Mouse (Mus musculus): ENCODE results near the gene P3h3. TPM values are rescaled to one million over a fixed set of nuclear protein-coding genes. Genes with fewer than 3 reads are reported as not detected.

P3h3 gene
- polyA plus RNA-seq, 1 experiment: 8.7 TPM

- H3K27ac ChIP-seq (ENCODE audit: insufficient read depth, low read depth, low read length): no peak overlapping the region
Measured at GRCm38 (mm10) chr6:124885956-124886381, 28.4 kb upstream of the P3h3 start.

GRCm38 (mm10) chr6:124884714-124885500 lies 27.4 kb upstream of the P3h3 start:
- H3K4me1 ChIP-seq (ENCODE audit: control insufficient read depth, insufficient read depth, insufficient read length, low read length): no peaks in the 10 kb centered on the region
- TF ChIP-seq CTCF (IDR thresholded peaks at IDR 0.05; ENCODE audit: extremely low read depth, insufficient read length, insufficient replicate concordance, low read depth, low read length) (no peak), POLR2A (IDR thresholded peaks at IDR 0.05; ENCODE audit: low read depth, low read length) (no peak)
- H3K4me3 ChIP-seq (ENCODE audit: low read depth, low read length): no peak overlapping the region

More at GRCm38 (mm10) chr6:124885956-124886381, 28.4 kb upstream of the P3h3 start:
- TF ChIP-seq POLR2A (IDR thresholded peaks at IDR 0.05; ENCODE audit: low read depth, low read length) (no peak), CTCF (IDR thresholded peaks at IDR 0.05; ENCODE audit: extremely low read depth, insufficient read length, insufficient replicate concordance, low read depth, low read length) (no peak)
- H3K27me3 ChIP-seq (ENCODE audit: control insufficient read depth, insufficient read depth, low read length): no peaks in the 10 kb centered on the region
- H3K4me1 ChIP-seq (ENCODE audit: control insufficient read depth, insufficient read depth, insufficient read length, low read length): no peaks in the 10 kb centered on the region
- peak overlapping the region; percentile 22 for H3K4me3 ChIP-seq (ENCODE audit: low read depth, low read length)
- no peaks in the 10 kb centered on the region for H3K36me3 ChIP-seq (ENCODE audit: control insufficient read depth, insufficient read depth, low read length)
- 91% methylated on average over 8 of the region's 8 CpGs for WGBS

GRCm38 (mm10) chr6:124883351-124883750 lies 25.8 kb upstream of the P3h3 start:
- TF ChIP-seq POLR2A (IDR thresholded peaks at IDR 0.05; ENCODE audit: low read depth, low read length) (no peak), CTCF (IDR thresholded peaks at IDR 0.05; ENCODE audit: extremely low read depth, insufficient read length, insufficient replicate concordance, low read depth, low read length) (no peak)
- Histone ChIP-seq H3K27ac (ENCODE audit: insufficient read depth, low read depth, low read length) (no peak overlapping the region), H3K27me3 (ENCODE audit: control insufficient read depth, insufficient read depth, low read length) (no peaks in the 10 kb centered on the region), H3K4me3 (ENCODE audit: low read depth, low read length) (no peak overlapping the region), H3K36me3 (ENCODE audit: control insufficient read depth, insufficient read depth, low read length) (no peaks in the 10 kb centered on the region), H3K4me1 (ENCODE audit: control insufficient read depth, insufficient read depth, insufficient read length, low read length) (no peaks in the 10 kb centered on the region)
- 74% methylated on average over 10 of the region's 10 CpGs for WGBS

More at GRCm38 (mm10) chr6:124884714-124885500, 27.4 kb upstream of the P3h3 start:
- WGBS: 69% methylated on average over 10 of the region's 10 CpGs
- Histone ChIP-seq H3K27me3 (ENCODE audit: control insufficient read depth, insufficient read depth, low read length) (no peaks in the 10 kb centered on the region), H3K36me3 (ENCODE audit: control insufficient read depth, insufficient read depth, low read length) (no peaks in the 10 kb centered on the region), H3K27ac (ENCODE audit: insufficient read depth, low read depth, low read length) (no peak overlapping the region)

- Histone ChIP-seq H3K27me3 (ENCODE audit: control insufficient read depth, insufficient read depth, low read length) (no peaks in the 10 kb centered on the region), H3K36me3 (ENCODE audit: control insufficient read depth, insufficient read depth, low read length) (no peaks in the 10 kb centered on the region), H3K27ac (ENCODE audit: insufficient read depth, low read depth, low read length) (no peak overlapping the region), H3K4me1 (ENCODE audit: control insufficient read depth, insufficient read depth, insufficient read length, low read length) (no peaks in the 10 kb centered on the region), H3K4me3 (ENCODE audit: low read depth, low read length) (no peak overlapping the region)
- 67% methylated on average over 9 of the region's 9 CpGs for WGBS
- no peak for TF ChIP-seq CTCF (IDR thresholded peaks at IDR 0.05; ENCODE audit: extremely low read depth, insufficient read length, insufficient replicate concordance, low read depth, low read length)
- TF ChIP-seq POLR2A (IDR thresholded peaks at IDR 0.05; ENCODE audit: low read depth, low read length): no peak
Measured at GRCm38 (mm10) chr6:124881821-124882220, 24.3 kb upstream of the P3h3 start.

- Histone ChIP-seq H3K36me3 (ENCODE audit: control insufficient read depth, insufficient read depth, low read length) (no peaks in the 10 kb centered on the region), H3K4me3 (ENCODE audit: low read depth, low read length) (no peak overlapping the region), H3K4me1 (ENCODE audit: control insufficient read depth, insufficient read depth, insufficient read length, low read length) (no peaks in the 10 kb centered on the region), H3K27ac (ENCODE audit: insufficient read depth, low read depth, low read length) (no peak overlapping the region), H3K27me3 (ENCODE audit: control insufficient read depth, insufficient read depth, low read length) (no peaks in the 10 kb centered on the region)
- no peak for TF ChIP-seq POLR2A (IDR thresholded peaks at IDR 0.05; ENCODE audit: low read depth, low read length)
- TF ChIP-seq CTCF (IDR thresholded peaks at IDR 0.05; ENCODE audit: extremely low read depth, insufficient read length, insufficient replicate concordance, low read depth, low read length): no peak
- 67% methylated on average over 6 of the region's 6 CpGs for WGBS
Measured at GRCm38 (mm10) chr6:124879390-124879789, 21.8 kb upstream of the P3h3 start.

- 48% methylated on average over 2 of the region's 3 CpGs for WGBS
- Histone ChIP-seq H3K4me3 (ENCODE audit: low read depth, low read length) (no peak overlapping the region), H3K4me1 (ENCODE audit: control insufficient read depth, insufficient read depth, insufficient read length, low read length) (no peaks in the 10 kb centered on the region), H3K27me3 (ENCODE audit: control insufficient read depth, insufficient read depth, low read length) (no peaks in the 10 kb centered on the region), H3K27ac (ENCODE audit: insufficient read depth, low read depth, low read length) (no peak overlapping the region), H3K36me3 (ENCODE audit: control insufficient read depth, insufficient read depth, low read length) (no peaks in the 10 kb centered on the region)
- no peak for TF ChIP-seq POLR2A (IDR thresholded peaks at IDR 0.05; ENCODE audit: low read depth, low read length)
Measured at GRCm38 (mm10) chr6:124874348-124874747, 16.8 kb upstream of the P3h3 start.

- no peak overlapping the region for H3K4me3 ChIP-seq (ENCODE audit: low read depth, low read length)
- H3K4me1 ChIP-seq (ENCODE audit: control insufficient read depth, insufficient read depth, insufficient read length, low read length): peaks cover 4% of the 10 kb centered on the region
- WGBS: 85% methylated on average over 7 of the region's 7 CpGs
- no peak overlapping the region for H3K27ac ChIP-seq (ENCODE audit: insufficient read depth, low read depth, low read length)
- TF ChIP-seq POLR2A (IDR thresholded peaks at IDR 0.05; ENCODE audit: low read depth, low read length) (no peak), CTCF (IDR thresholded peaks at IDR 0.05; ENCODE audit: extremely low read depth, insufficient read length, insufficient replicate concordance, low read depth, low read length) (no peak)
- peaks cover 14% of the 10 kb centered on the region for H3K27me3 ChIP-seq (ENCODE audit: control insufficient read depth, insufficient read depth, low read length)
- no peaks in the 10 kb centered on the region for H3K36me3 ChIP-seq (ENCODE audit: control insufficient read depth, insufficient read depth, low read length)
Measured at GRCm38 (mm10) chr6:124866560-124866959, 9.0 kb upstream of the P3h3 start.
